Comparison of ENCODE assay signal across 21 mouse cellular contexts in the genomic region with DNA sequence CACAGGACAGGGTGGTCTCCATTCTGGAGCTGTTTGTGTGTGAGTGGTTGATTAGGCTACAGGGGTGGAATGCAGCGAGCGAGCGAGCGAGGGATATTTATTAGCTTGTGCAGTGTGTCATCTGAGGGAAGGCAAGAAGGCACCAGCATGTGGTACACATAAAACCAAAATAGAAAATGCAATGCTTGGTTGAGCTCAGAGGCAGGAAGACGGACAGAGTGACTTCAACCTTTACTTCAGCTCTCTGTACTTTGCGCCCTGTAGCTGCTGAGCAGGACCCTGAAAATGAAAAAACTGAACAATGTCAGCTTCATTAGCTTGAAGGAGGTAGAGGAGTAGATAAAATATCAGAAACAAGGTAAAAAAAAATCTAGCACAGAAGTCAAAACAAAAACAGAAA. TPM values are rescaled to one million over a fixed set of nuclear protein-coding genes. Genes with fewer than 3 reads are reported as not detected.
A peak's percentile ranks its signal among the peaks of the same experiment; 100 is the strongest.
DNase-seq lines count a peak whose midpoint lies in the region; ATAC-seq lines count a peak whose summit lies in the region.
"Had no signal": no experiment of that assay in that cellular context is flagged by ENCODE, and none has a peak within 500 bp of the region (broad histone marks: within the 10 kb centered on the region; RNA-seq: fewer than 3 reads in every experiment).

No protein-coding gene starts in this region.

- H3K27me3 ChIP-seq in kidney, embryonic 15.5 days: peaks cover 29% of the 10 kb centered on the region
- peaks cover 11% of the 10 kb centered on the region for H3K27me3 ChIP-seq in forebrain, embryonic 15.5 days

- peak; percentile 55 for DNase-seq in kidney, adult 11 months
- DNase-seq in A20 (ENCODE audit: low read depth, low spot score): peak; percentile 11
- peak; percentile 47 to 69 for DNase-seq in kidney, adult 8-10 months
- peak; percentile 49 for DNase-seq in kidney, postnatal 14 days
- DNase-seq in liver: no peak
- DNase-seq in left cerebral cortex, postnatal 36 days (ENCODE audit: low spot score in 2 of 2): no peak
- DNase-seq: adrenal gland, adult 2 months; adrenal gland, postnatal 25 days; cerebellum, adult 9-10 months; gastrocnemius, postnatal 10 days; heart, adult 2 months; heart, postnatal 14 days had no signal

- H3K4me1 ChIP-seq in kidney, embryonic 15.5 days: peaks cover 10% of the 10 kb centered on the region
- H3K4me1 ChIP-seq in forebrain, embryonic 15.5 days: peaks cover 7% of the 10 kb centered on the region; the same call in 1 of the 2 replicates

- intact Hi-C loops in left cerebral cortex, postnatal 36 days (cut with DNase I): no loop called here

- no peak for ATAC-seq in kidney, embryonic 15.5 days (replicated peaks; ENCODE audit: low FRiP score)
- ATAC-seq in forebrain, embryonic 15.5 days (replicated peaks): no peak
- ATAC-seq: forebrain, embryonic 16.5 days; hindbrain, postnatal 0 days had no signal

- no peak overlapping the region for H3K9ac ChIP-seq in kidney, embryonic 15.5 days
- H3K9ac ChIP-seq in forebrain, embryonic 15.5 days (replicated peaks): no peak overlapping the region
- H3K9ac ChIP-seq: heart, embryonic 15.5 days; hindbrain, embryonic 13.5 days had no signal

- H3K9me3 ChIP-seq in kidney, embryonic 15.5 days (replicated peaks): no peaks in the 10 kb centered on the region
- no peaks in the 10 kb centered on the region for H3K9me3 ChIP-seq in forebrain, embryonic 15.5 days
- H3K9me3 ChIP-seq: embryonic facial prominence, embryonic 10.5 days; heart, embryonic 15.5 days; hindbrain, embryonic 13.5 days had no signal

- no peak overlapping the region for H3K4me3 ChIP-seq in kidney, embryonic 15.5 days (replicated peaks)
- H3K4me3 ChIP-seq in forebrain, embryonic 15.5 days: no peak overlapping the region
- H3K4me3 ChIP-seq: embryonic facial prominence, embryonic 10.5 days; heart, adult 2 months; heart, embryonic 15.5 days; hindbrain, embryonic 13.5 days had no signal

- no peak overlapping the region for H3K27ac ChIP-seq in kidney, embryonic 15.5 days
- no peak overlapping the region for H3K27ac ChIP-seq in forebrain, embryonic 15.5 days (replicated peaks)
- H3K27ac ChIP-seq: embryonic facial prominence, embryonic 10.5 days; heart, adult 2 months; heart, embryonic 15.5 days; hindbrain, embryonic 13.5 days; hindbrain, postnatal 0 days had no signal

- H3K4me2 ChIP-seq in kidney, embryonic 15.5 days: no peak overlapping the region
- no peak overlapping the region for H3K4me2 ChIP-seq in forebrain, embryonic 15.5 days (replicated peaks)
- H3K4me2 ChIP-seq: heart, embryonic 11.5 days; heart, embryonic 15.5 days; hindbrain, embryonic 13.5 days had no signal

- WGBS in kidney, embryonic 15.5 days: 52% methylated on average over 6 of the region's 6 CpGs
- 75% methylated on average over 6 of the region's 6 CpGs for WGBS in forebrain, embryonic 15.5 days

- no peaks in the 10 kb centered on the region for H3K36me3 ChIP-seq in kidney, embryonic 15.5 days
- H3K36me3 ChIP-seq in forebrain, embryonic 15.5 days: no peaks in the 10 kb centered on the region
- H3K36me3 ChIP-seq: embryonic facial prominence, embryonic 10.5 days; heart, embryonic 15.5 days; hindbrain, embryonic 13.5 days had no signal

RNA-seq across cellular contexts. Expression of a gene that starts 3.2 kb away (rescaled TPM):
- polyA plus RNA-seq in kidney, embryonic 15.5 days (2015; fragmentation: Nextera tagmentation; extraction: Ambion mirVana): 0.87 and 1.1 TPM in 2 replicates
- 0.84 and 1.2 TPM in 2 replicates for polyA plus RNA-seq in forebrain, embryonic 15.5 days (2015; fragmentation: Nextera tagmentation; extraction: Ambion mirVana)
- 10 to 100 TPM; 30.2 to 39.8 TPM for total RNA-seq in left cerebral cortex, postnatal 36 days (2021)
- total RNA-seq: heart, adult 2 months; heart, postnatal 14 days; hematopoietic stem cell, adult 5-6 weeks had no signal
- polyA plus RNA-seq: embryonic facial prominence, embryonic 10.5 days; heart, adult 2 months; heart, embryonic 11.5 days; heart, embryonic 15.5 days had no signal

Comparison
In these comparisons a context has a peak if more than half of its experiments do, and no peak if none do; other contexts are left out.
1. DNase-seq: peak in kidney, adult 11 months (single experiment), A20 (single experiment), kidney, adult 8-10 months (2 of 2) and kidney, postnatal 14 days (single experiment); none in liver (single experiment) and left cerebral cortex, postnatal 36 days (0 of 2).